Mouse (Mus musculus) MEL (cell line): ENCODE data around the gene Cd79b. TPM values are rescaled to one million over a fixed set of nuclear protein-coding genes. Genes with fewer than 3 reads are reported as not detected.
A peak's percentile ranks its signal among the peaks of the same experiment; 100 is the strongest.

ENCODE experiments used
- DNase-seq: peaks from one replicate; pipeline ENCODE4 v3.0.0; 2011; ENCODE audit warnings: low read depth, low spot score
- H3K27ac ChIP-seq: 2 replicates; pipeline ENCODE4 v1.5.1; 2012; ENCODE audit warnings: low read depth, mild to moderate bottlenecking, control low read depth, low read length, moderate library complexity; ENCODE audit not compliant: control insufficient read depth
- H3K27me3 ChIP-seq, 2 experiments: fragments of 150-350 bp in 1 of 2; sonication (generic) in 1 of 2; 2 replicates each; pipeline ENCODE4 v1.6.1; 2012; ENCODE audit warnings: low read length in 2 of 2, mild to moderate bottlenecking in 2 of 2, improper control_type of control experiment in 1 of 2, moderate library complexity in 1 of 2; ENCODE audit not compliant: insufficient read depth in 2 of 2, control insufficient read depth in 1 of 2
- H3K36me3 ChIP-seq, 2 experiments: 2 replicates each; pipeline ENCODE4 v1.6.1; 2012 to 2014; ENCODE audit warnings: low read length in 2 of 2, improper control_type of control experiment in 1 of 2, inconsistent platforms in 1 of 2, mild to moderate bottlenecking in 1 of 2; ENCODE audit not compliant: insufficient read depth in 2 of 2, control insufficient read depth in 1 of 2
- H3K4me1 ChIP-seq, 2 experiments: fragments of 150-350 bp in 1 of 2; sonication (generic) in 1 of 2; 2 replicates each; pipeline ENCODE4 v1.6.1; 2012; ENCODE audit warnings: low read length in 2 of 2, improper control_type of control experiment in 1 of 2, mild to moderate bottlenecking in 1 of 2; ENCODE audit not compliant: insufficient read depth in 2 of 2, control insufficient read depth in 1 of 2
- H3K4me3 ChIP-seq, 2 experiments: fragments of 150-350 bp in 1 of 2; sonication (generic) in 1 of 2; 2 replicates each; pipeline ENCODE4 v1.5.1; 2012; ENCODE audit warnings: low read depth in 2 of 2, low read length in 2 of 2, mild to moderate bottlenecking in 2 of 2, moderate library complexity in 2 of 2, control low read depth in 1 of 2, improper control_type of control experiment in 1 of 2; ENCODE audit not compliant: control insufficient read depth in 1 of 2, insufficient read depth in 1 of 2
- H3K79me2 ChIP-seq: 2 replicates; pipeline ENCODE4 v1.6.1; 2012; ENCODE audit warnings: mild to moderate bottlenecking, low read length, moderate library complexity; ENCODE audit not compliant: control insufficient read depth, poor library complexity, insufficient read depth
- H3K9ac ChIP-seq: 2 replicates; pipeline ENCODE4 v1.6.1; 2012; ENCODE audit warnings: low read depth, mild to moderate bottlenecking, control low read depth, low read length, moderate library complexity; ENCODE audit not compliant: control insufficient read depth, poor library complexity, severe bottlenecking
- H3K9me3 ChIP-seq: fragments of 150-350 bp; sonication (generic); replicated peaks from 2 replicates; pipeline ENCODE4 v1.6.1; 2012; ENCODE audit warnings: mild to moderate bottlenecking, low read length, improper control_type of control experiment, moderate library complexity; ENCODE audit not compliant: insufficient read depth
- BHLHE40 ChIP-seq: IDR thresholded peaks from 2 replicates; pipeline ENCODE4 v1.6.1; 2012; ENCODE audit warnings: low read depth, mild to moderate bottlenecking, inconsistent platforms, low read length, improper control_type of control experiment, borderline replicate concordance
- CHD2 ChIP-seq: IDR thresholded peaks from 2 replicates; pipeline ENCODE4 v1.6.1; 2011; ENCODE audit warnings: low read length, improper control_type of control experiment
- CTCF ChIP-seq, 3 experiments: IDR thresholded peaks in 2 of 3; conservative IDR thresholded peaks in 1 of 3; 2 replicates each; pipeline ENCODE4 v1.5.1; 2011 to 2012; ENCODE audit warnings: low read length in 3 of 3, low read depth in 2 of 3, mild to moderate bottlenecking in 2 of 3, improper control_type of control experiment in 1 of 3, inconsistent platforms in 1 of 3, mixed read lengths in 1 of 3, moderate library complexity in 1 of 3; ENCODE audit not compliant: control insufficient read depth in 1 of 3, insufficient read depth in 1 of 3, poor library complexity in 1 of 3, severe bottlenecking in 1 of 3
- E2F4 ChIP-seq: IDR thresholded peaks from 2 replicates; pipeline ENCODE4 v1.6.1; 2011; ENCODE audit warnings: low read depth, low read length, improper control_type of control experiment, borderline replicate concordance
- ELF1 ChIP-seq: IDR thresholded peaks from 2 replicates; pipeline ENCODE4 v1.6.1; 2014; ENCODE audit warnings: low read depth, mild to moderate bottlenecking, inconsistent platforms, low read length, improper control_type of control experiment, moderate library complexity
- EP300 ChIP-seq, 2 experiments: IDR thresholded peaks; 2 replicates each; pipeline ENCODE4 v1.6.1; 2011; ENCODE audit warnings: improper control_type of control experiment in 2 of 2, low read length in 2 of 2, low read depth in 1 of 2, mild to moderate bottlenecking in 1 of 2
- ETS1 ChIP-seq: IDR thresholded peaks from 2 replicates; pipeline ENCODE4 v1.6.1; 2012; ENCODE audit warnings: low read depth, mild to moderate bottlenecking, inconsistent platforms, low read length, improper control_type of control experiment, moderate library complexity
- GATA1 ChIP-seq: IDR thresholded peaks from 2 replicates; pipeline ENCODE4 v1.6.1; 2011; ENCODE audit warnings: low read depth, low read length, improper control_type of control experiment
- HCFC1 ChIP-seq: IDR thresholded peaks from 2 replicates; pipeline ENCODE4 v1.6.1; 2012; ENCODE audit warnings: low read depth, mild to moderate bottlenecking, inconsistent platforms, low read length, improper control_type of control experiment, moderate library complexity
- JUND ChIP-seq: IDR thresholded peaks from 2 replicates; pipeline ENCODE4 v1.6.1; 2011; ENCODE audit warnings: low read depth, mild to moderate bottlenecking, improper control_type of control experiment, low read length
- KAT2A ChIP-seq: conservative IDR thresholded peaks from 2 replicates; pipeline ENCODE4 v1.6.1; 2012; ENCODE audit warnings: low read depth, low read length, improper control_type of control experiment, inconsistent platforms
- MAFK ChIP-seq: IDR thresholded peaks from 2 replicates; pipeline ENCODE4 v1.6.1; 2011; ENCODE audit warnings: low read depth, mild to moderate bottlenecking, low read length, improper control_type of control experiment, borderline replicate concordance
- MAX ChIP-seq: IDR thresholded peaks from 2 replicates; pipeline ENCODE4 v1.6.1; 2011; ENCODE audit warnings: low read length, improper control_type of control experiment
- MAZ ChIP-seq: IDR thresholded peaks from 2 replicates; pipeline ENCODE4 v1.6.1; 2012; ENCODE audit warnings: low read depth, mild to moderate bottlenecking, inconsistent platforms, low read length, improper control_type of control experiment
- MEF2A ChIP-seq: IDR thresholded peaks from 2 replicates; pipeline ENCODE4 v1.6.1; 2014; ENCODE audit warnings: low read depth, mild to moderate bottlenecking, inconsistent platforms, low read length, improper control_type of control experiment; ENCODE audit not compliant: poor library complexity, insufficient replicate concordance, severe bottlenecking; ENCODE audit errors: extremely low read depth
- MXI1 ChIP-seq: IDR thresholded peaks from 2 replicates; pipeline ENCODE4 v1.6.1; 2011; ENCODE audit warnings: mild to moderate bottlenecking, low read depth, low read length, improper control_type of control experiment
- MYB ChIP-seq: IDR thresholded peaks from 2 replicates; pipeline ENCODE4 v1.6.1; 2011; ENCODE audit warnings: mild to moderate bottlenecking, low read depth, low read length, improper control_type of control experiment
- MYC ChIP-seq: IDR thresholded peaks from 2 replicates; pipeline ENCODE4 v1.6.1; 2011; ENCODE audit warnings: low read depth, mild to moderate bottlenecking, low read length, improper control_type of control experiment, moderate library complexity
- NELFE ChIP-seq: IDR thresholded peaks from 2 replicates; pipeline ENCODE4 v1.6.1; 2011; ENCODE audit warnings: low read depth, low read length, improper control_type of control experiment
- NRF1 ChIP-seq: IDR thresholded peaks from 2 replicates; pipeline ENCODE4 v1.6.1; 2014; ENCODE audit warnings: low read depth, mild to moderate bottlenecking, inconsistent platforms, low read length, improper control_type of control experiment, moderate library complexity; ENCODE audit not compliant: poor library complexity, insufficient read depth, severe bottlenecking
- POLR2A ChIP-seq, 2 experiments: IDR thresholded peaks; 2 replicates each; pipeline ENCODE4 v1.6.1; 2011 to 2012; ENCODE audit warnings: low read length in 2 of 2, mild to moderate bottlenecking in 2 of 2, control low read depth in 1 of 2, improper control_type of control experiment in 1 of 2, low read depth in 1 of 2, moderate library complexity in 1 of 2; ENCODE audit not compliant: control insufficient read depth in 1 of 2, insufficient read depth in 1 of 2, poor library complexity in 1 of 2
- POLR2AphosphoS2 ChIP-seq: IDR thresholded peaks from 2 replicates; pipeline ENCODE4 v1.6.1; 2011; ENCODE audit warnings: low read length, improper control_type of control experiment
- POLR2AphosphoS5 ChIP-seq: IDR thresholded peaks from 2 replicates; pipeline ENCODE4 v1.6.1; 2012; ENCODE audit warnings: low read depth, borderline replicate concordance, mild to moderate bottlenecking, inconsistent platforms, low read length, moderate library complexity, mixed read lengths
- RAD21 ChIP-seq: IDR thresholded peaks from 2 replicates; pipeline ENCODE4 v1.6.1; 2011; ENCODE audit warnings: mild to moderate bottlenecking, low read depth, low read length, improper control_type of control experiment
- RCOR1 ChIP-seq: IDR thresholded peaks from 2 replicates; pipeline ENCODE4 v1.6.1; 2012; ENCODE audit warnings: low read depth, mild to moderate bottlenecking, inconsistent platforms, low read length, improper control_type of control experiment
- SIN3A ChIP-seq: IDR thresholded peaks from 2 replicates; pipeline ENCODE4 v1.6.1; 2012; ENCODE audit warnings: low read length, improper control_type of control experiment, inconsistent platforms
- SMC3 ChIP-seq: IDR thresholded peaks from 2 replicates; pipeline ENCODE4 v1.6.1; 2011; ENCODE audit warnings: low read depth, low read length, improper control_type of control experiment
- TBP ChIP-seq: IDR thresholded peaks from 2 replicates; pipeline ENCODE4 v1.8.0; 2011; ENCODE audit warnings: low read depth, low read length, improper control_type of control experiment
- TCF12 ChIP-seq: IDR thresholded peaks from 2 replicates; pipeline ENCODE4 v1.6.1; 2014; ENCODE audit warnings: low read depth, mild to moderate bottlenecking, inconsistent platforms, low read length, improper control_type of control experiment, moderate library complexity
- UBTF ChIP-seq: IDR thresholded peaks from 2 replicates; pipeline ENCODE4 v1.6.1; 2012; ENCODE audit warnings: low read depth, mild to moderate bottlenecking, inconsistent platforms, low read length, improper control_type of control experiment, moderate library complexity, borderline replicate concordance; ENCODE audit not compliant: insufficient read depth
- USF1 ChIP-seq: IDR thresholded peaks from 2 replicates; pipeline ENCODE4 v1.6.1; 2014; ENCODE audit warnings: low read depth, mild to moderate bottlenecking, inconsistent platforms, low read length, improper control_type of control experiment, moderate library complexity
- USF2 ChIP-seq, 2 experiments: IDR thresholded peaks; 2 replicates each; pipeline ENCODE4 v1.6.1; 2011 to 2012; ENCODE audit warnings: improper control_type of control experiment in 2 of 2, low read length in 2 of 2, borderline replicate concordance in 1 of 2, inconsistent platforms in 1 of 2, low read depth in 1 of 2, mild to moderate bottlenecking in 1 of 2; ENCODE audit not compliant: insufficient read depth in 1 of 2
- ZC3H11A ChIP-seq: IDR thresholded peaks from 2 replicates; pipeline ENCODE4 v1.6.1; 2012; ENCODE audit warnings: low read depth, mild to moderate bottlenecking, inconsistent platforms, low read length, improper control_type of control experiment
- ZKSCAN1 ChIP-seq: IDR thresholded peaks from 2 replicates; pipeline ENCODE4 v1.6.1; 2012; ENCODE audit warnings: low read depth, mild to moderate bottlenecking, inconsistent platforms, low read length, improper control_type of control experiment, moderate library complexity
- ZMIZ1 ChIP-seq: IDR thresholded peaks from 2 replicates; pipeline ENCODE4 v1.6.1; 2012; ENCODE audit warnings: low read depth, mild to moderate bottlenecking, inconsistent platforms, low read length, improper control_type of control experiment, moderate library complexity
- ZNF384 ChIP-seq: IDR thresholded peaks from 2 replicates; pipeline ENCODE4 v1.6.1; 2012; ENCODE audit warnings: low read depth, mild to moderate bottlenecking, inconsistent platforms, low read length, improper control_type of control experiment
- polyA plus RNA-seq, 2 experiments: library from polyadenylated mRNA; stranded (reverse) in 1 of 2; unstranded in 1 of 2; fragments of >175 nt in 1 of 2; fragments of >200 nt in 1 of 2; gene quantifications; 2 replicates each; pipeline versions ENCODE4 v1.2.1 to v1.2.4; 2012; ENCODE audit warnings: low replicate concordance in 2 of 2, low read depth in 1 of 2; ENCODE audit not compliant: insufficient read length in 2 of 2, insufficient read depth in 1 of 2, missing spikeins in 1 of 2
- total RNA-seq: library from RNA; depleted of rRNA; stranded (reverse); fragments of 300-350 nt; gene quantifications from 2 replicates; pipeline ENCODE4 v1.2.3, GENCODE M21; 2012

Cd79b gene
- total and polyA plus RNA-seq, 3 experiments: 0.54 to 2.4 TPM; not detected in 1

GRCm38 (mm10) chr11:106325566-106326206 is 11.1 kb upstream of the Cd79b start:
- H3K27me3 ChIP-seq: no peaks in the 10 kb centered on the region; a peak in 2 of 4 replicates
- H3K27ac ChIP-seq: no peak overlapping the region
- peaks cover 0 to 12% of the 10 kb centered on the region in 2 experiments; a peak in 2 of 4 replicates for H3K36me3 ChIP-seq
- peaks cover 0 to 24% of the 10 kb centered on the region in 2 experiments; a peak in 2 of 4 replicates for H3K4me1 ChIP-seq
- H3K79me2 ChIP-seq: no peaks in the 10 kb centered on the region
- H3K9ac ChIP-seq: no peak overlapping the region
- H3K4me3 ChIP-seq: no peak overlapping the region
- H3K9me3 ChIP-seq: no peaks in the 10 kb centered on the region
- peak; percentile 73 for DNase-seq
- no peak for TF ChIP-seq ZNF384
- TF ChIP-seq MEF2A: 0 out of 2 replicates have a peak, but pooled peaks have one; percentile 11
- TF ChIP-seq POLR2AphosphoS2: no peak
- no peak for TF ChIP-seq GATA1
- no peak for TF ChIP-seq MXI1
- TF ChIP-seq ZC3H11A: peak; percentile 80
- TF ChIP-seq NELFE: no peak
- TF ChIP-seq MYC: no peak
- no peak for TF ChIP-seq USF2 (IDR thresholded peaks at IDR 0.05; ENCODE audit: borderline replicate concordance in 1 of 2, insufficient read depth in 1 of 2, low read depth in 1 of 2, low read length in 2 of 2)
- peak; percentile 44; the same call in 1 of the 2 replicates for TF ChIP-seq ELF1
- no peak for TF ChIP-seq JUND
- TF ChIP-seq SMC3: peak; percentile 90
- TF ChIP-seq MYB: 0 out of 2 replicates have a peak, but pooled peaks have one; percentile 29
- TF ChIP-seq USF1: no peak
- TF ChIP-seq TCF12: 0 out of 2 replicates have a peak, but pooled peaks have one; percentile 20
- 0 out of 2 replicates have a peak, but pooled peaks have one; percentile 46 for TF ChIP-seq SIN3A
- TF ChIP-seq ETS1: no peak
- no peak for TF ChIP-seq RCOR1
- TF ChIP-seq KAT2A: no peak
- no peak for TF ChIP-seq NRF1
- TF ChIP-seq MAFK: no peak
- TF ChIP-seq ZKSCAN1: no peak
- no peak for TF ChIP-seq TBP
- TF ChIP-seq POLR2A (IDR thresholded peaks at IDR 0.05; ENCODE audit: control insufficient read depth in 1 of 2, insufficient read depth in 1 of 2, low read depth in 1 of 2, low read length in 2 of 2, poor library complexity in 1 of 2): no peak
- 0 out of 4 replicates have a peak, but pooled peaks of 1 of the 2 experiments have one; percentile 6 for TF ChIP-seq EP300 (IDR thresholded peaks at IDR 0.05; ENCODE audit: low read depth in 1 of 2, low read length in 2 of 2)
- no peak for TF ChIP-seq UBTF
- TF ChIP-seq CTCF (IDR thresholded peaks at IDR 0.05 in 2 of 3, conservative IDR thresholded peaks at IDR 0.05 in 1 of 3; ENCODE audit: control insufficient read depth in 1 of 3, insufficient read depth in 1 of 3, low read depth in 2 of 3, low read length in 3 of 3, poor library complexity in 1 of 3, severe bottlenecking in 1 of 3): peak; percentile 74 to 93 (median 93)
- no peak for TF ChIP-seq POLR2AphosphoS5
- peak; percentile 67; the same call in 1 of the 2 replicates for TF ChIP-seq MAZ
- no peak for TF ChIP-seq MAX
- peak; percentile 45; the same call in 1 of the 2 replicates for TF ChIP-seq HCFC1
- TF ChIP-seq ZMIZ1: no peak
- no peak for TF ChIP-seq E2F4
- no peak for TF ChIP-seq CHD2
- peak; percentile 90 for TF ChIP-seq RAD21
- TF ChIP-seq BHLHE40: no peak
